Mouse (Mus musculus) kidney, embryonic 15.5 days (tissue): ENCODE results near the gene Zfp46. TPM values are rescaled to one million over a fixed set of nuclear protein-coding genes. Genes with fewer than 3 reads are reported as not detected.
A peak's percentile ranks its signal among the peaks of the same experiment; 100 is the strongest.

Experiments used
- ATAC-seq: fragments of 200-750 bp; cut with Nextera tagmentation; replicated peaks from 2 replicates; pipeline ENCODE4 v1.8.0; 2017; ENCODE audit warnings: moderate TSS enrichment; ENCODE audit not compliant: low FRiP score
- H3K27ac ChIP-seq: fragments of 300-500 bp; sonication (generic); 2 replicates; pipeline ENCODE4 v1.5.1; 2015; ENCODE audit warnings: mild to moderate bottlenecking, inconsistent platforms
- H3K27me3 ChIP-seq: fragments of 300-500 bp; sonication (generic); 2 replicates; pipeline ENCODE4 v1.6.1; 2015; ENCODE audit warnings: inconsistent platforms
- H3K36me3 ChIP-seq: fragments of 300-500 bp; sonication (generic); 2 replicates; pipeline ENCODE4 v1.6.1; 2015; ENCODE audit warnings: inconsistent platforms
- H3K4me1 ChIP-seq: fragments of 300-500 bp; sonication (generic); 2 replicates; pipeline ENCODE4 v1.6.1; 2015; ENCODE audit warnings: inconsistent platforms
- H3K4me2 ChIP-seq: fragments of 300-500 bp; sonication (generic); 2 replicates; pipeline ENCODE4 v1.6.1; 2015; ENCODE audit warnings: moderate library complexity, mild to moderate bottlenecking, inconsistent platforms
- H3K4me3 ChIP-seq: fragments of 300-500 bp; sonication (generic); replicated peaks from 2 replicates; pipeline ENCODE4 v1.5.1; 2015; ENCODE audit warnings: mild to moderate bottlenecking, inconsistent platforms
- H3K9ac ChIP-seq: fragments of 300-500 bp; sonication (generic); 2 replicates; pipeline ENCODE4 v1.6.1; 2015; ENCODE audit warnings: mild to moderate bottlenecking, inconsistent platforms
- H3K9me3 ChIP-seq: fragments of 300-500 bp; sonication (generic); replicated peaks from 2 replicates; pipeline ENCODE4 v1.6.1; 2016; ENCODE audit warnings: inconsistent platforms
- WGBS: fragments of 180-500 bp; shearing (Covaris S2); methylation state at CpG from one replicate; pipeline ENCODE4 v1.1.7; 2015; ENCODE audit warnings: mixed read lengths; 5-methylcytosine and 5-hydroxymethylcytosine counted together
- polyA plus RNA-seq: library from polyadenylated mRNA; unstranded; fragments of >200 nt; fragmentation: Nextera tagmentation; extraction: Ambion mirVana; gene quantifications from 2 replicates; pipeline ENCODE4 v1.2.1, GENCODE M21; 2015

Gene Zfp46
- polyA plus RNA-seq, result 22.8 TPM in 2 replicates

GRCm38 (mm10) chr4:136284455-136284854 is at the start of gene Zfp46:
TSS of gene Zfp46 (plus strand) at chr4:136284683.
- no peaks in the 10 kb centered on the region for H3K27me3 ChIP-seq
- peaks cover 23% of the 10 kb centered on the region for H3K36me3 ChIP-seq
- H3K4me3 ChIP-seq, result peak within 1 kb of the TSS; percentile 65
- H3K4me1 ChIP-seq, result peaks cover 50% of the 10 kb centered on the region
- ATAC-seq, result no peak
- H3K9me3 ChIP-seq, result no peaks in the 10 kb centered on the region
- H3K27ac ChIP-seq, result peak within 1 kb of the TSS; percentile 94
- peak within 1 kb of the TSS; percentile 87 for H3K4me2 ChIP-seq
- WGBS, result 30% methylated on average over 5 of the region's 5 CpGs
- H3K9ac ChIP-seq, result peak within 1 kb of the TSS; percentile 63

GRCm38 (mm10) chr4:136238669-136239068 is 45.8 kb upstream of the Zfp46 start:
- 20% methylated on average over 13 of the region's 13 CpGs for WGBS
- no peak overlapping the region for H3K27ac ChIP-seq
- H3K27me3 ChIP-seq, result peaks cover 34% of the 10 kb centered on the region
- no peak for ATAC-seq
- no peaks in the 10 kb centered on the region for H3K9me3 ChIP-seq
- peak overlapping the region; percentile 45 for H3K4me2 ChIP-seq
- peak overlapping the region; percentile 15 for H3K4me3 ChIP-seq
- peaks cover 4% of the 10 kb centered on the region; the same call in 1 of the 2 replicates for H3K36me3 ChIP-seq
- peaks cover 12% of the 10 kb centered on the region for H3K4me1 ChIP-seq
- H3K9ac ChIP-seq, result no peak overlapping the region

- Histone ChIP-seq H3K4me3 (no peak overlapping the region), H3K9ac (no peak overlapping the region), H3K9me3 (no peaks in the 10 kb centered on the region), H3K27ac (no peak overlapping the region), H3K4me1 (peaks cover 12% of the 10 kb centered on the region), H3K36me3 (peaks cover 5% of the 10 kb centered on the region; the same call in 1 of the 2 replicates), H3K4me2 (no peak overlapping the region), H3K27me3 (peaks cover 39% of the 10 kb centered on the region)
- whole genome bisulfite sequencing, result 75% methylated on average over 9 of the region's 9 CpGs
- no peak for ATAC-seq
Observed at GRCm38 (mm10) chr4:136239111-136239510, 45.4 kb upstream of the Zfp46 start.

- ATAC-seq, result 0 out of 2 replicates have a peak, but pooled peaks have one; percentile 26
- WGBS, result 23% methylated on average over 8 of the region's 8 CpGs
- Histone ChIP-seq H3K27me3 (peaks cover 44% of the 10 kb centered on the region), H3K4me3 (no peak overlapping the region), H3K4me1 (peaks cover 12% of the 10 kb centered on the region), H3K9me3 (no peaks in the 10 kb centered on the region), H3K9ac (no peak overlapping the region), H3K4me2 (no peak overlapping the region), H3K36me3 (peaks cover 5% of the 10 kb centered on the region; the same call in 1 of the 2 replicates), H3K27ac (no peak overlapping the region)
Observed at GRCm38 (mm10) chr4:136239622-136240021, 44.9 kb upstream of the Zfp46 start.

- no peak for ATAC-seq
- H3K27ac ChIP-seq, result no peak overlapping the region
- peaks cover 49% of the 10 kb centered on the region for H3K27me3 ChIP-seq
- H3K9me3 ChIP-seq, result no peaks in the 10 kb centered on the region
- WGBS, result 71% methylated on average over 14 of the region's 14 CpGs
- no peak overlapping the region for H3K4me2 ChIP-seq
- no peak overlapping the region for H3K9ac ChIP-seq
- peaks cover 12% of the 10 kb centered on the region for H3K4me1 ChIP-seq
- peaks cover 5% of the 10 kb centered on the region; the same call in 1 of the 2 replicates for H3K36me3 ChIP-seq
- no peak overlapping the region for H3K4me3 ChIP-seq
Observed at GRCm38 (mm10) chr4:136240123-136240522, 44.4 kb upstream of the Zfp46 start.

- no peak for ATAC-seq
- Histone ChIP-seq H3K9me3 (no peaks in the 10 kb centered on the region), H3K27me3 (peaks cover 57% of the 10 kb centered on the region), H3K36me3 (peaks cover 5% of the 10 kb centered on the region; the same call in 1 of the 2 replicates), H3K4me3 (no peak overlapping the region), H3K9ac (no peak overlapping the region), H3K4me1 (peaks cover 12% of the 10 kb centered on the region), H3K4me2 (no peak overlapping the region), H3K27ac (no peak overlapping the region)
- WGBS, result 60% methylated on average over 8 of the region's 8 CpGs
Observed at GRCm38 (mm10) chr4:136240955-136241354, 43.5 kb upstream of the Zfp46 start.

GRCm38 (mm10) chr4:136242065-136242703 is 42.3 kb upstream of the Zfp46 start:
- Histone ChIP-seq H3K9ac (no peak overlapping the region), H3K9me3 (no peaks in the 10 kb centered on the region), H3K4me2 (no peak overlapping the region), H3K27ac (no peak overlapping the region), H3K36me3 (peaks cover 5% of the 10 kb centered on the region; the same call in 1 of the 2 replicates), H3K4me1 (peaks cover 23% of the 10 kb centered on the region), H3K4me3 (no peak overlapping the region), H3K27me3 (peaks cover 67% of the 10 kb centered on the region)
- ATAC-seq, result no peak
- 46% methylated on average over 8 of the region's 8 CpGs for WGBS

GRCm38 (mm10) chr4:136242728-136243127 is 41.8 kb upstream of the Zfp46 start:
- peaks cover 5% of the 10 kb centered on the region; the same call in 1 of the 2 replicates for H3K36me3 ChIP-seq
- no peak overlapping the region for H3K4me2 ChIP-seq
- WGBS, result 84% methylated on average over 7 of the region's 7 CpGs
- no peak overlapping the region for H3K27ac ChIP-seq
- no peaks in the 10 kb centered on the region for H3K9me3 ChIP-seq
- no peak for ATAC-seq
- no peak overlapping the region for H3K9ac ChIP-seq
- peaks cover 28% of the 10 kb centered on the region for H3K4me1 ChIP-seq
- H3K27me3 ChIP-seq, result peaks cover 67% of the 10 kb centered on the region
- H3K4me3 ChIP-seq, result no peak overlapping the region

GRCm38 (mm10) chr4:136244208-136244607 is 40.3 kb upstream of the Zfp46 start:
- Histone ChIP-seq H3K9me3 (no peaks in the 10 kb centered on the region), H3K27me3 (peaks cover 67% of the 10 kb centered on the region), H3K36me3 (peaks cover 5% of the 10 kb centered on the region; the same call in 1 of the 2 replicates), H3K4me1 (peaks cover 34% of the 10 kb centered on the region), H3K27ac (no peak overlapping the region), H3K9ac (no peak overlapping the region), H3K4me3 (no peak overlapping the region), H3K4me2 (no peak overlapping the region)
- 59% methylated on average over 7 of the region's 7 CpGs for WGBS
- ATAC-seq, result no peak

- no peak for ATAC-seq
- Histone ChIP-seq H3K36me3 (peaks cover 5% of the 10 kb centered on the region; the same call in 1 of the 2 replicates), H3K4me2 (no peak overlapping the region), H3K4me3 (no peak overlapping the region), H3K27me3 (peaks cover 77% of the 10 kb centered on the region), H3K4me1 (peaks cover 39% of the 10 kb centered on the region), H3K9me3 (no peaks in the 10 kb centered on the region), H3K27ac (no peak overlapping the region), H3K9ac (no peak overlapping the region)
- 59% methylated on average over 5 of the region's 5 CpGs for WGBS
Observed at GRCm38 (mm10) chr4:136245681-136246080, 38.8 kb upstream of the Zfp46 start.

- Histone ChIP-seq H3K27me3 (peaks cover 82% of the 10 kb centered on the region), H3K9me3 (no peaks in the 10 kb centered on the region), H3K36me3 (peaks cover 5% of the 10 kb centered on the region; the same call in 1 of the 2 replicates), H3K4me3 (0 out of 2 replicates have a peak overlapping the region, but pooled peaks have one; percentile 11), H3K4me2 (peak overlapping the region; percentile 96), H3K27ac (no peak overlapping the region), H3K4me1 (peaks cover 39% of the 10 kb centered on the region), H3K9ac (no peak overlapping the region)
- WGBS, result 3% methylated on average over 12 of the region's 12 CpGs
- no peak for ATAC-seq
Observed at GRCm38 (mm10) chr4:136246568-136246969, 37.9 kb upstream of the Zfp46 start.

GRCm38 (mm10) chr4:136247386-136247728 is 37.1 kb upstream of the Zfp46 start:
- peak overlapping the region; percentile 56 for H3K4me3 ChIP-seq
- H3K9me3 ChIP-seq, result no peaks in the 10 kb centered on the region
- H3K9ac ChIP-seq, result peak overlapping the region; percentile 28; the same call in 1 of the 2 replicates
- no peak overlapping the region for H3K27ac ChIP-seq
- H3K36me3 ChIP-seq, result peaks cover 5% of the 10 kb centered on the region; the same call in 1 of the 2 replicates
- WGBS, result 2% methylated on average over 14 of the region's 14 CpGs
- ATAC-seq, result peak; percentile 34; the same call in 1 of the 2 replicates
- H3K4me1 ChIP-seq, result peaks cover 39% of the 10 kb centered on the region
- H3K4me2 ChIP-seq, result peak overlapping the region; percentile 96
- peaks cover 87% of the 10 kb centered on the region for H3K27me3 ChIP-seq
